Mouse (Mus musculus): ENCODE data around the gene Agbl1. TPM values are rescaled to one million over a fixed set of nuclear protein-coding genes. Genes with fewer than 3 reads are reported as not detected.

Gene Agbl1
- total RNA-seq, 2 experiments from 2014 or later = 0.30 to 0.38 TPM

DNA sequence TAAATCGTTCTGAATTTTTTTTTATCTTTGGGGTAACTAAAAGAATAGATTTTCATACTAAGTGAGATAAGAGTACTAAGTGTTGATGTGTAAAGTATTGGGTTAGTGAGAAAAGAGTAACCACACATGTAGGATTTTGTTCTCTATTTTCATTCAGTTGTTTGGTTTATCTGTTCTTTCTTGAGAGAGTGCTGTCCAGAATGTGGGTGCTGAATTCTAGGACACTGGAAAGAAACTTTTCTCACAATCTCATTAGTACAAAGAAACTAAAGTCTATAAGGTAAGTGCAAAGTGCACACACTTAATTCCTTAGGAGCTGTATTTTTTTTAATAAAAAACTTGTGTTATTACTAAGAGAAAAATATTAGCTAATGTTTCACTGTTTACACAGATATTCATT, 674.4 kb downstream of the Agbl1 start:
- no peak for DNase-seq (ENCODE audit: extremely low spot score in 1 of 2, low spot score in 1 of 2)

- no peak for DNase-seq (ENCODE audit: extremely low spot score in 1 of 2, low spot score in 1 of 2)
Measured at GRCm38 (mm10) chr7:76911672-76912071, 682.0 kb downstream of the Agbl1 start.

DNA sequence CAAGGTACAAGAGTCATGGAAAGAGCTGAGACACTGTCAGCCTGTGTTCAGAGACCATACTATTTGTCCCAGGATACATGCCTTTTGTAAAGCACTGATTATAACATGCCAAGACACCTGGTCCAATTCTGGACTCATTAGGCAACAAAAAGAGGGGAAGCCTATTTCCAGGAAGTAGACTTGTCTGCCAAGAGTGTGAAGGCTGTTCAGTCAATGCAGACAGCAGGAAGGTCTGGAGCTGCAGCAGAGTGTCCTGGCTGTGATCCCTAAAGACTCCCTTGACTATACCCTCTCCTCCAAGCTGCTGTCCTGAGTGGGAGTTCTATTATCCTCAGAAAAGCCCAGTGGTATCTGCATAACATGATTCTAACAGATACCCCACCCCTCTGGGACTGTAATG, 689.2 kb downstream of the Agbl1 start:
- no peak for DNase-seq (ENCODE audit: extremely low spot score in 1 of 2, low spot score in 1 of 2)

DNA sequence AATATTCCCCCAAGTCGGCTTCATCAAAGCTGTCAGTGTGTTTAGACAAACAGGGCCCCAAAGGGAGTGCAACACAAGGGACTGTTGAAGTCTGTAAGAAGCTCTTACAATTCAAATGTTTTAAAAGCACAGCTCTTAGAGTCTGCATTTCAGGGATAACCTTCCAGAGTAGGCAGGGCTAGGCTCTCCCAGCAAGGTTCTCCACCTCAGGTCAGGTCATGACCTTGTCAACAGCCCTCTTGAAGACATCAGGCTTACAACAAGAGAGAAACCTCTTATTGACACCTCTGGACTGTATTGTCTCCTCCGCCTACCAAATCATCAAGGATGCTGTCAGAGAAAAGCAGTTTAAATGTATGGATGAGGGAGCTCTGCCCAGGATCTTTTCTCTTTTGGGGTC, 692.0 kb downstream of the Agbl1 start:
- no peak for DNase-seq (ENCODE audit: extremely low spot score in 1 of 2, low spot score in 1 of 2)

DNA sequence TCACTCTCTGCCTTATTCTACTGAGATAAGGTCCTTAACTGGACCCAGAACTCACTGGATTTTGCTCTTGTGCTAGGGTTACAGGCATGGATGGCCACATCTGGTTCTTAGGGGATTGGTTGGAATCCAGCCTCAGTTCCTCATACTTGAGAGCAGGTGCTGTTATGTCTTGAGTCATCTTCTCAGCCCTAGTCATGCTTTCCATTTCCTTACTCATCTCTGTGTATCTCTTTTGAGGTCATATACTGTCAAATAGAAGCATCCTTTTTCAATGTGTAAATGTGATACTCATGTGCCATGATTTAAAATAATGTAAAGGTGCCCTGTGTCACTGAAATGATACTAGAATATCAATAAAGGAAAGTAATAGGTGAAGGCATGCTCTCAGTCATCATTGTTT, 705.5 kb downstream of the Agbl1 start:
- no peak for DNase-seq (ENCODE audit: extremely low spot score in 1 of 2, low spot score in 1 of 2)

DNA sequence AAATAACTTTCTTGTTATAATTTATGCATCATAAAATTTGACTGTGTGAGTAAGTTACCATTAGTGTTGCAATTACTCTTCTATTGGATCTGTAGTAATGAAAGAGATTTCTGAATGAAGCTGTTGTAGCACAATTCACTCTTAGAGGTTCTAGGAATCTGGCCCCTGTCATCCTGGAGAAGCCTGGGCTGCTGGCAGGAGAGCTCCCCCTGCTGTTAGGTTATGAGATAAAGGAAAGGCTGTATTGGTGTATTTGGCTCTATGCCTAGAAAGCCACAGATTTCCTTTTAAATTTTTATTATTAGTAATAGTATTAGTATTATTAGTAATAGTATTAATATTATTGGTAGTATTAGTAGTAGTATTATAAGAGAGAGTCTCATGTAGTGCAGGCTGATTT, 711.8 kb downstream of the Agbl1 start:
- peak in 1 of 2 experiments; percentile 16 for DNase-seq (ENCODE audit: extremely low spot score in 1 of 2, low spot score in 1 of 2)

DNA sequence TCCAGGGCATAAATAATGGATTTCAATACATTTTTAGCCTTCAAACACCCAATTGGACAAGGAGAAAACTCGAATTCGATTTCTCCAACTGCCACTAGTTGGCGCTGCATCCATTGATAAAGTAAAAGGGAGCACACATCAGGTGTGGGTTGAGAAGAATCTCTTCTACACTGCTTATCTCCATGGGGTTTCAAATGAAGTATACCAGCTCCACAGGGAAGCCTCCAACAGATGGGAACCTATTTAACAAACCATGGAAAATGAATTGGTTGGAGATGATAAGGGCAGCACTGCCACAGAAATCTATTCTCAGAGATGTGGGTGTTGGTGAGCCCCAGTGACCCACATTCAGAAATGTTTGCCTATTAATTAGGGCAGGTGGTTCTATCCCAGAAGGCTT, 741.6 kb downstream of the Agbl1 start:
- peak in 1 of 2 experiments; percentile 31 for DNase-seq (ENCODE audit: extremely low spot score in 1 of 2, low spot score in 1 of 2)

- DNase-seq (ENCODE audit: extremely low spot score in 1 of 2, low spot score in 1 of 2) = no peak
Measured at GRCm38 (mm10) chr7:77009571-77009970, 779.9 kb downstream of the Agbl1 start.

DNA sequence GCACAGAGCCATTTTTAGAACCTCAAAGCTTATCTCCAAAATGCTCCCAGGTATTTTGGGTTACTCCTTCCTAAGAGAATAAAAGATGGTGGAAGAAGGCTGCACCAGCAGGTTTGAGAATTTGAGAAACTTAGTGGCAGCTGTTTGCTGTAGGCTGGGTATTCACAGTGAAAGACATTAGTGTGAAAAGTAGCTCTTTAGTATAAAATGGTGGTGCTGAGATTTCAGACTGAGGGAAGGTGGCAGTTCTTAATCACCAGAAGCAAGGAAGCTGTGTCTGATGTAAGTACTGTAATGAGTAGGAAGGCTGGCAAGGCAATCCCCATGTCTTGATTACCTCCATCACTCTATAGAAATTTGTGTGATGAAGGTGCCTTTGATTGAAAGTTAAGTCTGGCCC, 799.3 kb downstream of the Agbl1 start:
- DNase-seq (ENCODE audit: extremely low spot score in 1 of 2, low spot score in 1 of 2) = no peak

DNA sequence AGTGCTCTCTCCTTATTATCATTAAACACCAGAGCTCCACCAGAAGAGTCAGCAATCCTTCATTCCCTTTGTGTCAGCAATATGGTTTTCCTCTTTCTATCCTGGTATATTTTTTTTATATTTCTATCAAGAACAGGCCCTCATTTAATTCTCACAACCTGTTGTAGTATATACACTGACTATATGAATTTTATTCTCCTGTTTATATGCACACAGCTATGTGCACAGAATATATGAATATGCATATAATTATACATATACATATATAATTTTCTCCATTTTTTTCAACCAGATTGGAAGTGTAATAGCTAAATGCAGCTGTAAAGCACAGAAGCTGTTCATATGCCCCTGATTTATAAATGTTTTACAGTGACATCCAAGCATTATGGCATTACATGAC, 846.3 kb downstream of the Agbl1 start:
- DNase-seq (ENCODE audit: extremely low spot score in 1 of 2, low spot score in 1 of 2) = no peak

GRCm38 (mm10) chr7:77087266-77087665, 857.6 kb downstream of the Agbl1 start:
- no peak for DNase-seq (ENCODE audit: extremely low spot score in 1 of 2, low spot score in 1 of 2)

DNA sequence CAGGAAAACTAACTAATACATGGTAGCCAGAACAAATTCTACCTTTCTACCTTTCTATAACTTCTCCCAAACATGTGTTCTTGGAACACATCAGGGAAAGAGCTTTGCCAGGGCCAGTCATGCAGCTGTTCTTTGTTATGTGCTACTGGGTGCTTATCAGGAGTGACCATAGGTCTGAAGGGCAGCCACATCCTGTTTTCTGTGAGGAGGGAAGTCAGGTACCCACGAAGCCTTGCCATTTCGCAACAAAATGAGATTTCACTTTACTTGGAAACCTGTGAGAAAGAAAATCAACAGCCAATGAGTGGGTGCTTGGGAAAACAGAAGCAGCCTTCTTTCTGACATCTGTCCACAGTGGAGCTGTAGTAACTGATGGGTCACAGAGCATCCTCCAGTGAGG, 865.5 kb downstream of the Agbl1 start:
- DNase-seq (ENCODE audit: extremely low spot score in 1 of 2, low spot score in 1 of 2) = no peak

- DNase-seq (ENCODE audit: extremely low spot score in 1 of 2, low spot score in 1 of 2) = no peak
Measured at GRCm38 (mm10) chr7:77114021-77114420, 884.3 kb downstream of the Agbl1 start.

DNA sequence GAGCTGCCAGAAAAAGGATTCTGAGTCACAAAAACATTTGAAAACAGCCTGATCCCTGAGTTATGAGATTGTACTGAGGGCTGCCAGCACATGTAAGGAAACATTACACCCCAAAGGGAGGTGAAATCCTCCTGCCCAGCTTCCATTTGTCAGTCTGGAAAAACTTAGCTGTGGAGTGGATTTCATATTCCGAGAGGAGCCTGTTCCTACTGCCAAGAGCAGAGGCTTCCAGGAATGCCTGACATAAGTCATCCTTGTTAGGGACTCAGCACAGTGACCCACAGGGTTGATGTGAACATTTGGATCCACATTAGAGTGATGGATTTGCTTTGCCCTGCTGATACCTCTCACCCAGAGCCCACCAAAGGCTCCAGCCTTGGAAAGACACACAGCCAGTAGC, 899.4 kb downstream of the Agbl1 start:
- no peak for DNase-seq (ENCODE audit: extremely low spot score in 1 of 2, low spot score in 1 of 2)

- DNase-seq (ENCODE audit: extremely low spot score in 1 of 2, low spot score in 1 of 2) = no peak
Measured at GRCm38 (mm10) chr7:77131950-77132349, 902.3 kb downstream of the Agbl1 start.

DNA sequence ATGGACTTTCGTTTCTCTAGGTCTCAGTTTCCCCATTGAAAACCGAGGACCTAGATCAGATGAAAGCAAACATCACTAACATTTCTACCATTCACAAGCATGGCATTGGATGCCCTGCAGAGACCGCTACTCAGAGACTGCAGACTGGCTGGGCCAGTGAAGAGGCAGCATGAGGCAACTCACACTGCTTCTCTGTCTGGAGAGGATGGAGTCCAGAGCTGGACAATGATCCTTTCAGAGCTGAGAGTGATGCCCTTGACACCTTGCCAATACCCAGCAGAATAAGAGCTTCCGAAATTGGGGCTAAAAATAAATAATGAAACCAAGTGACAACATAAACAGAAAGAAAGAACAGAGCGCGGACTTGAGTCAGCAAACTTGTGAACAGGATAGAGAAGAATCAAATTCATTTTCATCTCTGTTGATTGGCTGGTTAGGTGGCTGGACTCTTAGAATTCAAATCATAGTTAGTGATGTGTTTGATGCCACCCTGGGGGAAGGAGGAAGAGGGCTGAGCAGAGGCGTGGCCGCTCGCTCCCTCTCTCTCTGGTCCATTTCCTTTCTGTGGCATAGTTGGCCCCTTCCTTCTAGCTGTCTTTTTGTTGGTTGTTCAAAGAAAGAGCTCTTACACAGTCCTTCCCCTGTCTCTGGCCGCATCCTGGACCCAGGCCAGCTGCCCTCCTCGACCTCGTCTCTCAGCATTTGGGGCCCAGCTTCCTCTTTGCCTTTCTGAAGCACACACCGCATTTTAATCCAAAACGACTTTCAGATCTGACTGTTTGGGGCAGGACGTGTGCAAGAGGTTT, 903.1 kb downstream of the Agbl1 start:
- DNase-seq (ENCODE audit: extremely low spot score in 1 of 2, low spot score in 1 of 2) = peak in 1 of 2 experiments; percentile 38

- no peak for DNase-seq (ENCODE audit: extremely low spot score in 1 of 2, low spot score in 1 of 2)
Measured at GRCm38 (mm10) chr7:77134860-77135259, 905.2 kb downstream of the Agbl1 start.

- DNase-seq (ENCODE audit: extremely low spot score in 1 of 2, low spot score in 1 of 2) = no peak
Measured at GRCm38 (mm10) chr7:77138707-77139106, 909.0 kb downstream of the Agbl1 start.

DNA sequence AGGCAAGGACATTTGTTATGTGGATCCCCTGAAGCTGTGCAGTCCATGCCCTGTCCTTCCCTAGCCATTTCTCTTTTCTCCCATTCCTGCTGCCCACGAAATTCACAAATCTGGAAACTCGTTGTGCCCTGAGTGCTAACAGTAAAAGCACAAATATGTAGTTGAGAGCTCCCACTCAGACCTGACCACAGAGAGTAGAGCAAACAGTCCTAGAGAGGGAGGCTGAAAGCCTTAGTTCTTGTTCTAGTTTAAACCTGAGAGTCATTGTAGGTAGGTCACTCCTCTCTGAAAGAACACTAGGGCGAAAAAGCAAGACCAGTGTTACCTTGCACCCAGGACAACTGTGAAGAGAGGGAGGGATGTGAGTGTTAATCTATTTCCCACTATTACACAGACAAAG, 917.8 kb downstream of the Agbl1 start:
- no peak for DNase-seq (ENCODE audit: extremely low spot score in 1 of 2, low spot score in 1 of 2)

DNA sequence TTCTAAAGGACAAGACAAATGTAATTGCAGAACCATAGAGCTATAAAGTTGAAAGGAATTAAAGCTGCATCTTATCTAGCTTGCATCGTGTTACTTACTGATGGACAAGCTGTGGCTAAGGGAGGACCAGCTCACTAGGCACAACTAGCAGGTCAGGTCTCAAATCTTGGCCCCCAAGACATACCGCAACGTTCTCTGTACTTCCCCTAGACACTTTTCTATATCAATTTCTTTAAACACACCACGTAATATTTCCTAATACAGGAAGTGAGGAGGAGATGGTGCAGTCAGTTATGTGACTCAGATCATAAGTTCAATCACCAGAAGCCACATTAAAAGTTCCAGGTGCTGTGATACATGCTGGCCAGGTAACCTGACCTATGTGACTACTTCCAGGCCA, 919.1 kb downstream of the Agbl1 start:
- DNase-seq (ENCODE audit: extremely low spot score in 1 of 2, low spot score in 1 of 2) = no peak

GRCm38 (mm10) chr7:77149846-77150245, 920.2 kb downstream of the Agbl1 start:
- DNase-seq (ENCODE audit: extremely low spot score in 1 of 2, low spot score in 1 of 2) = no peak

DNA sequence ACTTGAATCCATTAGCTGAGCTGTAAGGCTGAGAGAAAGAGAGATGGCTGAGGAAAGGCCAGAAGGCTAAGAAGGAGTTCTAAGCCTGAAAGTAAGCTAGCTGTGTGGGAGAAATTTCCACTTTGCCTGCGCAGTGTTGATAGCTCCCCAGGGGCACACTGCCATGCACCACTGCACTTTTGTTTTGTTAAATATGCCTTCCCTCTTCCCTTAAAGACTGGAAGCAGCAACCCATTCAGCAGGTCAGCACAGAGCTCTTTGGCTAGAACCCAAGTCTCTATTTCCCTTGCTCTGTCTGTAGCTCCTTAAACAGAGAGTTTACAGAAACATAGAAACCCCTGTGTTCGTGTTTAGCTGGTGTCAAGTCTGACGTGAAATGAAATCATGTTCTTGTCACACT, 922.7 kb downstream of the Agbl1 start:
- no peak for DNase-seq (ENCODE audit: extremely low spot score in 1 of 2, low spot score in 1 of 2)

DNA sequence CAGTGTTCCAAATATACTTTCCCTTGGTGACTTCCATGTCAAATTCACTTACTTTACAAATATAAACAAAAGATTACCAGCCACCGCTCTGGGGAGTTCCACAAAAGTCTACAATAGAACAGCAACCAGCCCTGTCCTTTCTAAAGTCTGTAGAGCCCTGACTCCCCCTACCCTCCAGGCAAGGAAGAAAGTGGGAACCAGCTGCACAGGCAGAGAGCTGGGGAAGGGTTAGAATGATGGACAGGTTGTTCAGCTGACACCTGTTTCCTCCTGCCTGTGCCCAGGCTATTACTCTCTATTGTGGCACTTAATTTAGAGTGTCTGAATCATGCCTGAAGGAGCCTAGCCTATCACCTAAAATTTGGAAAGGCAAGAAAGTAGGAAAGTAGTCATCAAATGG, 923.2 kb downstream of the Agbl1 start:
- DNase-seq (ENCODE audit: extremely low spot score in 1 of 2, low spot score in 1 of 2) = no peak

Data from layer of hippocampus, postnatal 25 days (tissue).